22 mouse cellular contexts compared by ENCODE assay signal in the genomic region with DNA sequence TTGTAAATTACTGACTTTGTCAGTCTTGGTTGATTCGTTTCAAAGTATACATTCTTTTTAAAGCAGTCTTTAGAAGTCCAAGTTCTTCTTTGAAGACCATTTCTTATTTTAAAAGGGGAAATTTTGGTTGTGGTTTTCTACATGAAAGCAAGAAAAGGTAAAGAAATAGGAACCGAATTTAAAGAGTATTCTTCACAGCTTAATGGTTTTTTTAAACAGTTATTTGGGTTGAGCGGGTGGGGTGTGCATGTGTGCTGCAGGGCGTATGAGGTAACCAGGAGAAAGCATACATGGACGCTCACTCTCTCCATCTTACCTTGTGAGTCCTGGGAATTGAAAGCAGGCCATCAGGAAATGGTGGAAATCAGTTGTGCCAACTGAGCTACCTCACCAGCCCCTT.
"Had no signal": no experiment of that assay in that cellular context is flagged by ENCODE, and none has a peak within 500 bp of the region (broad histone marks: within the 10 kb centered on the region; RNA-seq: fewer than 3 reads in every experiment).

No protein-coding gene starts in this region.

- H3K27ac ChIP-seq: limb, embryonic 15.5 days; liver, embryonic 13.5 days; liver, embryonic 15.5 days; lung, embryonic 15.5 days; macrophage; midbrain, embryonic 10.5 days; midbrain, embryonic 12.5 days; neural tube, embryonic 13.5 days; neural tube, embryonic 15.5 days; stomach, embryonic 15.5 days; stomach, postnatal 0 days had no signal

- H3K4me1 ChIP-seq: limb, embryonic 15.5 days; liver, embryonic 15.5 days; midbrain, embryonic 10.5 days; midbrain, embryonic 12.5 days; neural tube, embryonic 15.5 days; stomach, embryonic 15.5 days had no signal

- H3K27me3 ChIP-seq: limb, embryonic 15.5 days; liver, embryonic 13.5 days; liver, embryonic 15.5 days; lung, embryonic 15.5 days; midbrain, embryonic 12.5 days; neural tube, embryonic 13.5 days; neural tube, embryonic 15.5 days; stomach, embryonic 15.5 days had no signal

- ATAC-seq: liver, postnatal 0 days; lung, postnatal 0 days; midbrain, embryonic 16.5 days had no signal

- DNase-seq: liver, embryonic 13.5 days; liver, postnatal 0 days; lung, adult 2 months; lung, postnatal 14 days; lung, postnatal 36 days; midbrain, embryonic 14.5 days; right cerebral cortex, postnatal 14 days; thymus, adult 2 months; thymus, postnatal 36 days had no signal

- H3K4me3 ChIP-seq: limb, embryonic 15.5 days; liver, embryonic 13.5 days; liver, embryonic 15.5 days; lung, embryonic 15.5 days; midbrain, embryonic 10.5 days; midbrain, embryonic 12.5 days; myocyte; neural tube, embryonic 13.5 days; neural tube, embryonic 15.5 days; stomach, embryonic 15.5 days had no signal

- H3K36me3 ChIP-seq: stomach, embryonic 15.5 days had no signal
